Mouse (Mus musculus): ENCODE results near the gene Gm49711. TPM values are rescaled to one million over a fixed set of nuclear protein-coding genes. Genes with fewer than 3 reads are reported as not detected.
"Not testable (repeated sequence)": the region's sequence is repeated elsewhere in the genome, so short reads cannot be mapped to it uniquely, and the experiment has no call there.

Gm49711 gene
- polyA plus RNA-seq, 1 experiment, result not detected

DNA sequence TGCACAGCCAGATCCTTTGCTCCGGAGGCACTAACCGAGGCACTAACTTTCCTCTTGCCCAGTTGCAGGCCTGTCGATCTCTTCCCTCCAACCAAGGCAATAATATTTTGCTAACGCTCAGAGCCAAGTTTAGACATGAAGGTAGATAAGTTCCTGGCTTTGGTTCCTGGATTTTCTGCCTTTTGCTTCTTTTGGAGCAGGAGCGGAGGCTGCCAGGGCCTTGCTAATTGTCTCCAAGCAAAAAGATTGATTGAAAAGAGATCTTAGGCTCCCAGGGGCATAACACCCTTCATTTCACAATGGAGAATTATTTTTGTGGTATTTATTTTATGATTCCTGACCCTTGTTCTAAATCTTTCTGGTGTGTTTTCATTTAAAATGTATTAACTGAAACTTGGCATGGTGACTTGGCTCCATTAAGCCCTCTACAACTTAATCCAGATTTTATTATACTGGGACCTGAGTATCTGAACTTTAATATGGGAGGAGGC, 151.2 kb downstream of the Gm49711 start:
- H3K4me3 ChIP-seq (ENCODE audit: control insufficient read depth, low read depth, low read length), result no peak overlapping the region

GRCm38 (mm10) chr16:92210316-92210715, 152.2 kb downstream of the Gm49711 start:
- H3K27ac ChIP-seq (ENCODE audit: control insufficient read depth, insufficient read depth, low read depth, low read length); H3K36me3 ChIP-seq (ENCODE audit: control insufficient read depth, insufficient read depth, low read length); H3K4me3 ChIP-seq (ENCODE audit: control insufficient read depth, low read depth, low read length); H3K27me3 ChIP-seq (ENCODE audit: control insufficient read depth, insufficient read depth, low read length); H3K4me1 ChIP-seq (ENCODE audit: control insufficient read depth, insufficient read depth, low read length): not testable (repeated sequence)

More for the DNA sequence above, 151.2 kb downstream of the Gm49711 start:
- Histone ChIP-seq H3K36me3 (ENCODE audit: control insufficient read depth, insufficient read depth, low read length) (no peaks in the 10 kb centered on the region), H3K27ac (ENCODE audit: control insufficient read depth, insufficient read depth, low read depth, low read length) (no peak overlapping the region), H3K27me3 (ENCODE audit: control insufficient read depth, insufficient read depth, low read length) (no peaks in the 10 kb centered on the region), H3K4me1 (ENCODE audit: control insufficient read depth, insufficient read depth, low read length) (peaks cover 3% of the 10 kb centered on the region; the same call in 1 of the 2 replicates)
- no peak for TF ChIP-seq CTCF (IDR thresholded peaks at IDR 0.05; ENCODE audit: control insufficient read depth, insufficient read depth, insufficient replicate concordance, low read depth, low read length)

- H3K4me3 ChIP-seq (ENCODE audit: control insufficient read depth, low read depth, low read length); H3K27me3 ChIP-seq (ENCODE audit: control insufficient read depth, insufficient read depth, low read length); H3K36me3 ChIP-seq (ENCODE audit: control insufficient read depth, insufficient read depth, low read length); H3K27ac ChIP-seq (ENCODE audit: control insufficient read depth, insufficient read depth, low read depth, low read length); H3K4me1 ChIP-seq (ENCODE audit: control insufficient read depth, insufficient read depth, low read length): not testable (repeated sequence)
These were observed 155.8 kb downstream of the Gm49711 start for GRCm38 (mm10) chr16:92213911-92214310.

DNA sequence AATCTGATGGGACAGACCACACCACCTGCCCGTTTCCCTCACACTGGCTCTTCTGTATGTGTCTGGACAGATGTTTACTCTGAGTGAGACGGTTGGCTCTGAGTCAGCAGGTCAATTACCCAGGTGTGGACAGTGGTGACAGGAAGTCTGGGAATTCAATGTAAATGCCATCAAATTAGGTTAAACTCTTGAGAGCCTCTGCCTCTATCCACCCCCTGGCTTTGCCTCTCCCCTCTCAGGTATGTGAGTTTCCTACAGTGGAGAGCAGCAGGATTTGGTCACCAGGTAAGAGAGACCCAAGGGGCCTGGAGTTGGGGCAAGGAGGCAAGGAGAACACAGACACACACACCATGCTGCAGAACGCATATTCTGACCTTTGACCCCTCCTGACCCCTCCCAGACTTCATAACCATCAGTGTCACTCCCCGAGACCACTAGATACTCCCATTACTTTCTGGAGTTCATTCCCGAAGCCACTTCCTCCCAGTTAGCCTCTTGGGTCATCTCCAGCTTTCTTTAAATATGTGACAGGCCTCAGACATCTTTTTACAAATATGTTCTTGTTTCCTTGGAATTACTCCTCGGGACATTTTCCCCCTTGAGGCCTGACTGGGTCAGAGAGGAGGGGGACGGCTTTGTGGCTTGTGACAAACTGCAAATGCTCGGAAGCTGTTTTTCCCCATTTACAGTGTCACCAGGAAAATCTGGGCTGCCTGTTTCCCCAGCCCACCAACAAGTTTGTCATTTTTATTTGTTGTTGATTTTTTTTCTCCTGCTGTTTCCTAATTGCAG, 157.7 kb downstream of the Gm49711 start:
- Histone ChIP-seq H3K4me1 (ENCODE audit: control insufficient read depth, insufficient read depth, low read length) (no peaks in the 10 kb centered on the region), H3K4me3 (ENCODE audit: control insufficient read depth, low read depth, low read length) (no peak overlapping the region), H3K27ac (ENCODE audit: control insufficient read depth, insufficient read depth, low read depth, low read length) (no peak overlapping the region), H3K36me3 (ENCODE audit: control insufficient read depth, insufficient read depth, low read length) (no peaks in the 10 kb centered on the region), H3K27me3 (ENCODE audit: control insufficient read depth, insufficient read depth, low read length) (no peaks in the 10 kb centered on the region)
- TF ChIP-seq CTCF (IDR thresholded peaks at IDR 0.05; ENCODE audit: control insufficient read depth, insufficient read depth, insufficient replicate concordance, low read depth, low read length), result no peak
- no peak for TF ChIP-seq POLR2A (IDR thresholded peaks at IDR 0.05; ENCODE audit: control insufficient read depth, low read depth, low read length)

- no peaks in the 10 kb centered on the region for H3K27me3 ChIP-seq (ENCODE audit: control insufficient read depth, insufficient read depth, low read length)
- H3K4me3 ChIP-seq (ENCODE audit: control insufficient read depth, low read depth, low read length), result no peak overlapping the region
- H3K27ac ChIP-seq (ENCODE audit: control insufficient read depth, insufficient read depth, low read depth, low read length), result no peak overlapping the region
- no peaks in the 10 kb centered on the region for H3K4me1 ChIP-seq (ENCODE audit: control insufficient read depth, insufficient read depth, low read length)
- H3K36me3 ChIP-seq (ENCODE audit: control insufficient read depth, insufficient read depth, low read length), result no peaks in the 10 kb centered on the region
- TF ChIP-seq POLR2A (IDR thresholded peaks at IDR 0.05; ENCODE audit: control insufficient read depth, low read depth, low read length), result no peak
- no peak for TF ChIP-seq CTCF (IDR thresholded peaks at IDR 0.05; ENCODE audit: control insufficient read depth, insufficient read depth, insufficient replicate concordance, low read depth, low read length)
These were observed 162.6 kb downstream of the Gm49711 start for GRCm38 (mm10) chr16:92220754-92221153.

DNA sequence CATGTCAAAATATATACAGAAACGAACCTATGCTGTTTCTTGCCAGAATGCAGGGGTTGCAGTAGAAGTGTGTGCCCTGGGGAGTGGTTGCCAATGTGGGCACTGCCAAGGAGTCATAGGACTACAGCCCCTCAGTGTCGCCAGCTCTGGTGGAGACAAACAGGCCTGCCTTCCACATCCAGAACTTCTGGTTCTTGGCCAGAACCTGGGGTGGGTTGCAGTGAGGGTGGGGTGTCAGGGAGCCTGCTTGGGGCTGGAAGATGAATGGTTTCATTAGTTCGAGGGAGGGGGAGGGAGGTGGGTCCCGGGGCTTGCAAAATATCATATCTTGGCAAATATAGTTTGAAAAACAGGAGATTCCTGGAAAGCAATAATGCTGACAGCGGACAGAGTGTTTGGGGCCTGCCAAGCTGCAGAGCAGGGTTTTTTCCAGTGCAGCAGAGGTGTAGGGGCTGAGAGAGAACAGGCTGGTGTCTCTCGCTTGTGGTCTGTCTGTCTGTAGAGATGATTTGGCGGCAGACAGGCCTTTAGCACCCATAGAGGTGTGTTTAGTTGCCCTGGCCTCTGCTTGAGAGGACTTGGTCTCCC, 170.3 kb downstream of the Gm49711 start:
- H3K27me3 ChIP-seq (ENCODE audit: control insufficient read depth, insufficient read depth, low read length), result no peaks in the 10 kb centered on the region
- no peak for TF ChIP-seq CTCF (IDR thresholded peaks at IDR 0.05; ENCODE audit: control insufficient read depth, insufficient read depth, insufficient replicate concordance, low read depth, low read length)
- no peak for TF ChIP-seq POLR2A (IDR thresholded peaks at IDR 0.05; ENCODE audit: control insufficient read depth, low read depth, low read length)
- no peaks in the 10 kb centered on the region for H3K36me3 ChIP-seq (ENCODE audit: control insufficient read depth, insufficient read depth, low read length)
- H3K27ac ChIP-seq (ENCODE audit: control insufficient read depth, insufficient read depth, low read depth, low read length), result no peak overlapping the region
- no peaks in the 10 kb centered on the region for H3K4me1 ChIP-seq (ENCODE audit: control insufficient read depth, insufficient read depth, low read length)
- H3K4me3 ChIP-seq (ENCODE audit: control insufficient read depth, low read depth, low read length), result no peak overlapping the region

DNA sequence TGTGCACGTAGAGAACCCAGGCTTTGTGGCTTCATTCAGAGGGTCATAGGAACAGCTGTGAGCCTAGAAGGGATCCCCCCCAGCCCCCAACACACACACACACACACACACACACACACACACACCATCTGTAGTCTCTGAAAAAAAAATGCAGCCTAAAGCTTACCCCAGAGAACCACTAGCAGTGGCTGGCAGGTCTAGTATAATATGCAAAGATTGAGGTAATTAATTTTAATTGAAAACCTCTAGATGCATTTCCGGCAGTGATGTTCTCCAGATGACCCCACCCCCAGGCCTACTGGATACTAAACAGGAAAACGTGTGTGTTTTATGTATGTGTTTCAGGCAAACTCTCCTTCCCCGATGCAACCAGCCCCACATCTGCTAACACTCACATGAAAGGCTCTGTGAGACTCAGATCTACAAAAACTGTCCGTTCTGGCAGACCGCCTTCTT, 172.4 kb downstream of the Gm49711 start:
- no peak for TF ChIP-seq CTCF (IDR thresholded peaks at IDR 0.05; ENCODE audit: control insufficient read depth, insufficient read depth, insufficient replicate concordance, low read depth, low read length)
- no peak for TF ChIP-seq POLR2A (IDR thresholded peaks at IDR 0.05; ENCODE audit: control insufficient read depth, low read depth, low read length)
- no peaks in the 10 kb centered on the region for H3K4me1 ChIP-seq (ENCODE audit: control insufficient read depth, insufficient read depth, low read length)
- no peak overlapping the region for H3K27ac ChIP-seq (ENCODE audit: control insufficient read depth, insufficient read depth, low read depth, low read length)
- H3K27me3 ChIP-seq (ENCODE audit: control insufficient read depth, insufficient read depth, low read length), result no peaks in the 10 kb centered on the region
- H3K4me3 ChIP-seq (ENCODE audit: control insufficient read depth, low read depth, low read length), result no peak overlapping the region
- H3K36me3 ChIP-seq (ENCODE audit: control insufficient read depth, insufficient read depth, low read length), result no peaks in the 10 kb centered on the region
